Mouse (Mus musculus) limb, embryonic 13.5 days (tissue): Measurements from ENCODE around the gene B3gnt3. TPM values are rescaled to one million over a fixed set of nuclear protein-coding genes. Genes with fewer than 3 reads are reported as not detected.

ENCODE experiments used
- ATAC-seq: fragments of 200-750 bp; cut with Nextera tagmentation; 2 replicates; pipeline ENCODE4 v1.8.0; 2017; ENCODE audit warnings: low read depth, moderate number of reproducible peaks, moderate TSS enrichment; ENCODE audit not compliant: low FRiP score
- H3K27ac ChIP-seq: fragments of 300-500 bp; sonication (generic); 2 replicates; pipeline ENCODE4 v1.5.1; 2015; ENCODE audit warnings: inconsistent platforms, mild to moderate bottlenecking, moderate library complexity
- H3K27me3 ChIP-seq: fragments of 300-500 bp; sonication (generic); 2 replicates; pipeline ENCODE4 v1.6.1; 2015; ENCODE audit warnings: mild to moderate bottlenecking, inconsistent platforms
- H3K36me3 ChIP-seq: fragments of 300-500 bp; sonication (generic); 2 replicates; pipeline ENCODE4 v1.6.1; 2015; ENCODE audit warnings: inconsistent platforms, mild to moderate bottlenecking, moderate library complexity
- H3K4me1 ChIP-seq: fragments of 300-500 bp; sonication (generic); 2 replicates; pipeline ENCODE4 v1.6.1; 2015; ENCODE audit warnings: inconsistent platforms
- H3K4me2 ChIP-seq: fragments of 300-500 bp; sonication (generic); replicated peaks from 2 replicates; pipeline ENCODE4 v1.6.1; 2015; ENCODE audit warnings: inconsistent platforms, mild to moderate bottlenecking, moderate library complexity
- H3K4me3 ChIP-seq: fragments of 300-500 bp; sonication (generic); 2 replicates; pipeline ENCODE4 v1.5.1; 2015; ENCODE audit warnings: moderate library complexity, mild to moderate bottlenecking, inconsistent platforms
- H3K9ac ChIP-seq: fragments of 300-500 bp; sonication (generic); 2 replicates; pipeline ENCODE4 v1.6.1; 2015; ENCODE audit warnings: mild to moderate bottlenecking, inconsistent platforms
- H3K9me3 ChIP-seq: fragments of 300-500 bp; sonication (generic); 2 replicates; pipeline ENCODE4 v1.6.1; 2016; ENCODE audit warnings: inconsistent platforms
- WGBS: fragments of 180-500 bp; shearing (Covaris S2); methylation state at CpG from one replicate; pipeline ENCODE4 v1.1.7; 2015; 5-methylcytosine and 5-hydroxymethylcytosine counted together
- polyA plus RNA-seq: library from polyadenylated mRNA; unstranded; fragments of >200 nt; fragmentation: Nextera tagmentation; extraction: Ambion mirVana; gene quantifications from 2 replicates; pipeline ENCODE4 v1.2.1, GENCODE M21; 2015

Gene B3gnt3
- polyA plus RNA-seq, 1 experiment from 2014 or later: 0.92 TPM

DNA sequence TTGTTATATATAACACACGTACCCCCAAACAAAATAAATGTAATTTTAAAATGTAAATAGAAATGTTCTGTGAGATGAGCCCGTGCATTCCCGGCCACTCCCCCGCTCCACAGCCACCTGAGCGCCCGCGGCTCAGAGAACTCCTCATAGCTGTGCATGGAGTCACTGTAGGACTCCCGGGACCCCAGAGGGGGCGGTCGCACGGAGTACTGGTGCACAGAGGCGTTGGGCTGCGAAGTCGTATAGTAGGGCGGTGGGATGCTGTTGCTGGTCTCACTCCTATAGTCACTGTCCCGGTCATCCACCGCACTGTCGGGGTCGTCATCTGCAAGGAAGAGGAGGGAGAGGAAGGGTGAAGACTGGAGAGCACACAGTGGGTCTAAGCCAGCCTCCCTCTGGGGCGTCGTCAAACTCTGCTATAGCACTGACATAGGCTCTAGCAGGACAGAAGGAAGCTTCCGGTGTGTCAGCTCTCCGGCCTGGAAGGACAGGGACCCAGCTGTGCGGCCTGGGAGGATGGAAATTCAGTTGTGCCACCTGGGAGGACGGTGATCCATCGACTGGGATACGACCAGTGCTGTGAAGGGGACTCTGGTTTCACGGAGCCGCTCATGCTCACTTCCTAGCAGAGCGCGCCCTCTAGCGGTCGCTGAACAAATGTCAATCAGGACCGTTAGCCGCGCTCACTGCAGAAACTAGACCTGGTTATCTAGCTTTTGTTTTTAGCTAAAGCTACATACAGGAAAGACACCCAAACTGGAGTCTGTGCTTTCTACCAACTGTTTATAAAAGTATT lies 41.1 kb downstream of the B3gnt3 start:
- H3K27me3 ChIP-seq: peaks cover 90% of the 10 kb centered on the region
- no peak overlapping the region for H3K4me3 ChIP-seq
- no peaks in the 10 kb centered on the region for H3K36me3 ChIP-seq
- WGBS: 5% methylated on average over 36 of the region's 36 CpGs
- H3K4me1 ChIP-seq: no peaks in the 10 kb centered on the region
- H3K9ac ChIP-seq: no peak overlapping the region
- H3K9me3 ChIP-seq: no peaks in the 10 kb centered on the region
- no peak overlapping the region for H3K27ac ChIP-seq
- ATAC-seq: peak; percentile 63
- 0 out of 2 replicates have a peak overlapping the region, but pooled peaks have one; percentile 22 for H3K4me2 ChIP-seq

DNA sequence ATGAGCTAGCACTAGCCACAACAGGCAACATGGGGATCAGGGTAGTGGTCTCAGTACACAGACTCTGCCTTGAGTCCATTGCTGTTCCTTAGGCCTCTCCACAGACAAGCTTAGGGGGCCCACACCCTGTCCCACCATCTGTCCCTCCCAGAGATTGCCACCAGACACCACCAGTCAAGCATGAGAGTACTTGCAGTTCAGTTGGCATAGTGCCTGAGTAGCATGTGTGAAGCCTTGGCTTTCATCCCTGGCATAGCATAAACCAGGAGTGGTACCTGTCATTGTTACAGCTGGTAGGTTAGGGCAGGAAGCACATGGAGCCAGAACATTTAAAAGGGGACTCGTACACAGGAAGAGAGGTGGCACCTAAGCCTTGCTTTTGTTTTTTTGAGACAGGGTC lies 41.8 kb downstream of the B3gnt3 start:
- no peaks in the 10 kb centered on the region for H3K36me3 ChIP-seq
- no peaks in the 10 kb centered on the region for H3K9me3 ChIP-seq
- no peak overlapping the region for H3K27ac ChIP-seq
- peaks cover 3% of the 10 kb centered on the region for H3K4me1 ChIP-seq
- ATAC-seq: no peak
- no peak overlapping the region for H3K9ac ChIP-seq
- WGBS: 73% methylated on average over 1 of the region's 1 CpGs
- no peak overlapping the region for H3K4me3 ChIP-seq
- peaks cover 92% of the 10 kb centered on the region for H3K27me3 ChIP-seq
- no peak overlapping the region for H3K4me2 ChIP-seq

DNA sequence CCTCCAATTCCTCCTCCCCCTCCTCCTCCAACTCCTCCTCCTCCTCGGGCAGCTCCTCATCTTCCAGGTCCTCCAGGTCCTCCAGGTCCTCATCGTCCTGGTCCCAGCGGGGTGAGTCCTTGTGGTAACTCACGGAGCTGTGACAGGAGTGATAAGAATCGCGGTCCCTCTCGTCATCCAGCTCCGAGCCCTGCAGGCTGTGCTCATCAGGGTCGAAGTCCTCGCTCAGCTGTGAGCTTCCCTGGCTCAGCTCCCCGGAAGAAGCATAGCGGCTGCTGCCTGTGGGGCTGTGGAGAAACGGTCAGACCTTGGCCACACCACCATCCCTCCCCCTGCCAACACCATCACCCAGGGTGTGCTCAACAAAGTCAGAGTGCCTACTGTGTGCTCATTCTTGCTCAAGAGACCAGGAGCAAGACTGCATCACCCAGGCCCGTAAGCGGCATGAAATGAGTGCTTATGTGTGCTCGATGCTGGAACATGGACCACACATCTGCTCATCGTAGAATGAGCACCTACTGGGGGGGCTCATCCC lies 43.0 kb downstream of the B3gnt3 start:
- Histone ChIP-seq H3K4me2 (no peak overlapping the region), H3K36me3 (no peaks in the 10 kb centered on the region), H3K27ac (no peak overlapping the region), H3K27me3 (peaks cover 97% of the 10 kb centered on the region), H3K4me3 (no peak overlapping the region), H3K4me1 (peaks cover 12% of the 10 kb centered on the region), H3K9ac (no peak overlapping the region), H3K9me3 (no peaks in the 10 kb centered on the region)
- no peak for ATAC-seq
- 36% methylated on average over 17 of the region's 17 CpGs for whole genome bisulfite sequencing

DNA sequence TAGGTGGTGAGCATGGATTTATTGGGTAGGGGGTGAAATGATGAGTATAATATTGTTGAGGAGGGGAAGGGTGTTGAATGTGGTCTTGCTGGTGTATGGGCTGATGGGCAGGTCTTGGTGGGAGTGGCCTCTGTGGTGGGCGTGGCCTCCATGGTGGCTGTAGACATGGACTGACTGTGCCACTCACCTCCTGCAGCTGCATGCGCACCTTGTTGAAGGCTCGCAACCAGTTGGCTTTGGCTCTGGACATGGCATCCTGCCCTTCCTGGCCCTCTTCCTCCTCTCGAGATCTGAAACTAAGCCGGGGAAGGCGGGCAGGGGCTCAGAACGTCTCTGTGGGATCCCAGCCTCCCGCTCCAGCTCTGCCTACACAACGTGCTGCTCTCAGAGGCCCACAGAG lies 43.8 kb downstream of the B3gnt3 start:
- Histone ChIP-seq H3K4me1 (peaks cover 12% of the 10 kb centered on the region), H3K27ac (no peak overlapping the region), H3K36me3 (no peaks in the 10 kb centered on the region), H3K27me3 (peaks cover 97% of the 10 kb centered on the region), H3K9ac (no peak overlapping the region), H3K9me3 (no peaks in the 10 kb centered on the region), H3K4me2 (no peak overlapping the region), H3K4me3 (no peak overlapping the region)
- ATAC-seq: no peak
- 29% methylated on average over 9 of the region's 9 CpGs for WGBS

DNA sequence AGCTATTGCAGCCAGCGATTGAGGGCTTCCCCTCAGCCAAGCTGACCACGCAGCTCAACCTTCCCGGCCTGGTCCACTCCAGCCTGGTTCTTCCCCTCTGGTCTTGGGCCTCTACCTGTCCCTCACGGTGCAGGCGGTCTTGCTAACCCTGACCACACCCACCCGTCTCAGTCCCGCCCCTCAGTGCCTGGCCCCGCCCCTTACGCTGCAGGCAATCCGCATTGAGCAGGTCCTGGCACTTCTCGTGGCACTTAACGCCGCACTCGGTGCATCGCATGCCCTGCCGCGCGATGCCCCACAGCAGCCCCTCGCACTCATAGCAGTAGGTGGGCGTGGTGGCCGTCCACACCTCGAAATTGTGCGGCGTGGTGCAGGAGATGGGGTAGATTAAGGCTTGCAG lies 47.0 kb downstream of the B3gnt3 start:
- no peaks in the 10 kb centered on the region for H3K36me3 ChIP-seq
- WGBS: 1% methylated on average over 23 of the region's 24 CpGs
- ATAC-seq: no peak
- H3K9ac ChIP-seq: peak overlapping the region; percentile 19; the same call in 1 of the 2 replicates
- H3K4me2 ChIP-seq: peak overlapping the region; percentile 53
- H3K9me3 ChIP-seq: no peaks in the 10 kb centered on the region
- H3K27ac ChIP-seq: no peak overlapping the region
- H3K4me3 ChIP-seq: peak overlapping the region; percentile 29
- H3K27me3 ChIP-seq: peaks cover 85% of the 10 kb centered on the region
- peaks cover 12% of the 10 kb centered on the region for H3K4me1 ChIP-seq

DNA sequence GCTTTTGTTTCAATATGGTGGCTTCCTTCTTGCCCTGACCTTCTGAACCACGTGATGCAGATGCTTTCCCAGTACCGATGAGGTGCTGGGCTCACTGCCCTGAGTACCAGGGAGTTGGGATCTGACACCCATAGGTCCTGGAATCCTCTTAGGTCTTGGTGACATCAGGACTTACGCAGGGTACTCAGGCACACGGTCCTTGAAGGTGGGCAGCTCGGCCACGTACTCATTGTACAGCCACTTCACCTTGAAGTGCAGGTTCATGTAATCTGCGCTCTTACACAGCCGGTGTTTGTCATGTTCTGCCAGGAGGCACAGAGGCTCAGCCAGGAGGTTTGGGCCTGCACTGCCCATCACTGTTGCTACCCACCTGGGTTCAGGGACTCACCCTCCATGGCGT lies 56.1 kb downstream of the B3gnt3 start:
- 77% methylated on average over 9 of the region's 9 CpGs for WGBS
- ATAC-seq: no peak

More for the DNA sequence above, 56.1 kb downstream of the B3gnt3 start:
- Histone ChIP-seq H3K9ac (no peak overlapping the region), H3K4me1 (no peaks in the 10 kb centered on the region), H3K27ac (no peak overlapping the region), H3K4me2 (no peak overlapping the region), H3K9me3 (no peaks in the 10 kb centered on the region), H3K4me3 (no peak overlapping the region), H3K36me3 (no peaks in the 10 kb centered on the region), H3K27me3 (0 out of 2 replicates have a peak, but pooled peaks cover 6% of the 10 kb centered on the region)

Other genes with a start within 250 kb of the B3gnt3 start
- 75.2 and 75.7 TPM in 2 replicates for gene Abhd8, start 238.1 kb downstream of the B3gnt3 start, polyA plus RNA-seq
- gene Mrpl34, start 236.8 kb downstream of the B3gnt3 start, polyA plus RNA-seq: 151 and 152 TPM in 2 replicates
- 98.8 and 105 TPM in 2 replicates for gene Dda1, start 232.6 kb downstream of the B3gnt3 start, polyA plus RNA-seq
- 1.5 and 1.7 TPM in 2 replicates for gene Ano8, start 215.8 kb downstream of the B3gnt3 start, polyA plus RNA-seq
- gene Gtpbp3, start 213.7 kb downstream of the B3gnt3 start, polyA plus RNA-seq: 23.6 and 25.0 TPM in 2 replicates
- 58.5 and 59.4 TPM in 2 replicates for gene Plvap, start 190.0 kb downstream of the B3gnt3 start, polyA plus RNA-seq
- gene Ccdc194, start 176.1 kb downstream of the B3gnt3 start, polyA plus RNA-seq: 0.41 and 0.78 TPM in 2 replicates
- 21.0 and 22.3 TPM in 2 replicates for gene Bst2, start 164.3 kb downstream of the B3gnt3 start, polyA plus RNA-seq
- gene Mvb12a, start 158.9 kb downstream of the B3gnt3 start, polyA plus RNA-seq: 80.7 and 83.6 TPM in 2 replicates
- gene Tmem221, start 142.9 kb downstream of the B3gnt3 start, polyA plus RNA-seq: 0.27 and 0.64 TPM in 2 replicates
- not detected in 2 replicates for gene Nxnl1, start 135.2 kb downstream of the B3gnt3 start, polyA plus RNA-seq
- gene Slc27a1, start 132.9 kb downstream of the B3gnt3 start, polyA plus RNA-seq: 52.2 and 52.3 TPM in 2 replicates
- gene Pgls, start 109.6 kb downstream of the B3gnt3 start, polyA plus RNA-seq: 210 and 212 TPM in 2 replicates
- 4.0 and 5.7 TPM in 2 replicates for gene Fam129c, start 104.1 kb downstream of the B3gnt3 start, polyA plus RNA-seq
- 85.6 and 87.6 TPM in 2 replicates for gene Colgalt1, start 90.8 kb downstream of the B3gnt3 start, polyA plus RNA-seq
- gene Unc13a, start 30.0 kb downstream of the B3gnt3 start, polyA plus RNA-seq: 0.75 and 0.77 TPM in 2 replicates
- gene Jak3, start 25.5 kb downstream of the B3gnt3 start, polyA plus RNA-seq: 3.4 and 4.2 TPM in 2 replicates
- gene Insl3, start 12.6 kb downstream of the B3gnt3 start, polyA plus RNA-seq: 0.48 and 0.55 TPM in 2 replicates
- 4.0 and 4.8 TPM in 2 replicates for gene Fcho1, start 23.9 kb upstream of the B3gnt3 start, polyA plus RNA-seq
- 7.1 and 7.9 TPM in 2 replicates for gene Zfp709, start 180.2 kb upstream of the B3gnt3 start, polyA plus RNA-seq
- gene Zfp882, start 206.8 kb upstream of the B3gnt3 start, polyA plus RNA-seq: 9.1 and 9.8 TPM in 2 replicates
- 26.8 and 29.5 TPM in 2 replicates for gene Zfp617, start 206.8 kb upstream of the B3gnt3 start, polyA plus RNA-seq
- 16.3 and 16.4 TPM in 2 replicates for gene Zfp961, start 249.2 kb upstream of the B3gnt3 start, polyA plus RNA-seq